Mouse (Mus musculus) stomach, embryonic 16.5 days (tissue): Measurements from ENCODE around the gene Pabpn1. TPM values are rescaled to one million over a fixed set of nuclear protein-coding genes. Genes with fewer than 3 reads are reported as not detected.
A peak's percentile ranks its signal among the peaks of the same experiment; 100 is the strongest.

Experiments
- ATAC-seq: fragments of 200-750 bp; cut with Nextera tagmentation; 2 replicates; pipeline ENCODE4 v1.8.0; 2017; ENCODE audit warnings: moderate number of reproducible peaks, moderate TSS enrichment; ENCODE audit not compliant: insufficient read depth, low FRiP score
- H3K27ac ChIP-seq: fragments of 300-500 bp; sonication (generic); 2 replicates; pipeline ENCODE4 v1.5.1; 2014; ENCODE audit warnings: low read length
- H3K27me3 ChIP-seq: fragments of 300-500 bp; sonication (generic); 2 replicates; pipeline ENCODE4 v1.6.1; 2014; ENCODE audit warnings: low read length, control low read depth, mixed read lengths; ENCODE audit not compliant: control insufficient read depth, insufficient read depth
- H3K36me3 ChIP-seq: fragments of 300-500 bp; sonication (generic); 2 replicates; pipeline ENCODE4 v1.6.1; 2014; ENCODE audit warnings: low read length; ENCODE audit not compliant: control insufficient read depth, insufficient read depth
- H3K4me1 ChIP-seq: fragments of 300-500 bp; sonication (generic); 2 replicates; pipeline ENCODE4 v1.6.1; 2014; ENCODE audit warnings: low read length, control low read depth, mixed read lengths; ENCODE audit not compliant: control insufficient read depth, insufficient read depth
- H3K4me2 ChIP-seq: fragments of 300-500 bp; sonication (generic); 2 replicates; pipeline ENCODE4 v1.6.1; 2014; ENCODE audit warnings: low read depth, low read length, mixed read lengths
- H3K4me3 ChIP-seq: fragments of 300-500 bp; sonication (generic); replicated peaks from 2 replicates; pipeline ENCODE4 v1.5.1; 2014; ENCODE audit warnings: mild to moderate bottlenecking, low read length
- H3K9ac ChIP-seq: fragments of 300-500 bp; sonication (generic); 2 replicates; pipeline ENCODE4 v1.6.1; 2014; ENCODE audit warnings: low read length
- H3K9me3 ChIP-seq: fragments of 300-500 bp; sonication (generic); replicated peaks from 2 replicates; pipeline ENCODE4 v1.6.1; 2016; ENCODE audit warnings: low read length, control low read depth; ENCODE audit not compliant: control insufficient read depth
- WGBS: fragments of 180-500 bp; shearing (Covaris S2); extraction: QIAGEN DNeasy Blood & Tissue Kit; methylation state at CpG from one replicate; pipeline ENCODE4 v1.1.7; 2014; 5-methylcytosine and 5-hydroxymethylcytosine counted together
- polyA plus RNA-seq: library from polyadenylated mRNA; unstranded; fragments of >200 nt; fragmentation: Nextera tagmentation; extraction: Ambion mirVana; gene quantifications from 2 replicates; pipeline ENCODE4 v1.2.1, GENCODE M21; 2015

Gene Pabpn1
- polyA plus RNA-seq, 1 experiment from 2014 or later = 78.6 TPM

- ATAC-seq = no peak
Observed at GRCm38 (mm10) chr14:54938431-54939219, 46.3 kb downstream of the Pabpn1 start.

GRCm38 (mm10) chr14:54939434-54940175 lies 47.3 kb downstream of the Pabpn1 start:
- Histone ChIP-seq H3K9me3 (no peaks in the 10 kb centered on the region), H3K27me3 (no peaks in the 10 kb centered on the region; the same call in 1 of the 2 replicates), H3K36me3 (no peaks in the 10 kb centered on the region), H3K4me2 (no peak overlapping the region), H3K27ac (no peak overlapping the region), H3K4me1 (0 out of 2 replicates have a peak, but pooled peaks cover 2% of the 10 kb centered on the region), H3K4me3 (no peak overlapping the region), H3K9ac (no peak overlapping the region)
- peak; percentile 74 for ATAC-seq
- WGBS = 53% methylated on average over 12 of the region's 12 CpGs

More at GRCm38 (mm10) chr14:54938431-54939219, 46.3 kb downstream of the Pabpn1 start:
- no peaks in the 10 kb centered on the region; the same call in 1 of the 2 replicates for H3K27me3 ChIP-seq
- H3K36me3 ChIP-seq = no peaks in the 10 kb centered on the region
- H3K4me3 ChIP-seq = no peak overlapping the region
- H3K4me1 ChIP-seq = 0 out of 2 replicates have a peak, but pooled peaks cover 2% of the 10 kb centered on the region
- no peak overlapping the region; the same call in 1 of the 2 replicates for H3K9ac ChIP-seq
- H3K9me3 ChIP-seq = no peaks in the 10 kb centered on the region
- H3K4me2 ChIP-seq = no peak overlapping the region
- WGBS = 72% methylated on average over 15 of the region's 15 CpGs
- no peak overlapping the region for H3K27ac ChIP-seq

GRCm38 (mm10) chr14:54940176-54940530 lies 47.9 kb downstream of the Pabpn1 start:
- H3K9me3 ChIP-seq = no peaks in the 10 kb centered on the region
- ATAC-seq = no peak
- H3K36me3 ChIP-seq = no peaks in the 10 kb centered on the region
- H3K27me3 ChIP-seq = no peaks in the 10 kb centered on the region; the same call in 1 of the 2 replicates
- 0 out of 2 replicates have a peak, but pooled peaks cover 2% of the 10 kb centered on the region for H3K4me1 ChIP-seq
- 72% methylated on average over 3 of the region's 3 CpGs for WGBS
- H3K27ac ChIP-seq = no peak overlapping the region
- no peak overlapping the region for H3K4me3 ChIP-seq
- H3K9ac ChIP-seq = no peak overlapping the region
- H3K4me2 ChIP-seq = no peak overlapping the region

- Histone ChIP-seq H3K36me3 (no peaks in the 10 kb centered on the region), H3K4me3 (no peak overlapping the region), H3K27ac (no peak overlapping the region), H3K9me3 (no peaks in the 10 kb centered on the region), H3K4me1 (no peaks in the 10 kb centered on the region), H3K9ac (no peak overlapping the region), H3K4me2 (no peak overlapping the region), H3K27me3 (no peaks in the 10 kb centered on the region; the same call in 1 of the 2 replicates)
- ATAC-seq = no peak
- 52% methylated on average over 13 of the region's 13 CpGs for WGBS
Observed at GRCm38 (mm10) chr14:54941024-54941978, 49.0 kb downstream of the Pabpn1 start.

- 88% methylated on average over 8 of the region's 8 CpGs for WGBS
- no peak for ATAC-seq
- Histone ChIP-seq H3K4me1 (no peaks in the 10 kb centered on the region), H3K9ac (no peak overlapping the region), H3K4me3 (no peak overlapping the region), H3K4me2 (no peak overlapping the region), H3K27ac (no peak overlapping the region), H3K9me3 (no peaks in the 10 kb centered on the region), H3K27me3 (no peaks in the 10 kb centered on the region; the same call in 1 of the 2 replicates), H3K36me3 (no peaks in the 10 kb centered on the region)
Observed at GRCm38 (mm10) chr14:54942479-54942878, 50.2 kb downstream of the Pabpn1 start.

- Histone ChIP-seq H3K36me3 (no peaks in the 10 kb centered on the region), H3K9ac (no peak overlapping the region), H3K27me3 (no peaks in the 10 kb centered on the region), H3K4me3 (no peak overlapping the region), H3K27ac (no peak overlapping the region), H3K4me2 (no peak overlapping the region), H3K9me3 (no peaks in the 10 kb centered on the region), H3K4me1 (no peaks in the 10 kb centered on the region)
- no peak for ATAC-seq
- WGBS = 94% methylated on average over 7 of the region's 7 CpGs
Observed at GRCm38 (mm10) chr14:54943971-54944370, 51.7 kb downstream of the Pabpn1 start.

- ATAC-seq = no peak
- WGBS = 71% methylated on average over 2 of the region's 2 CpGs
- no peaks in the 10 kb centered on the region for H3K4me1 ChIP-seq
- H3K4me2 ChIP-seq = no peak overlapping the region
- no peaks in the 10 kb centered on the region for H3K36me3 ChIP-seq
- H3K27ac ChIP-seq = no peak overlapping the region
- no peak overlapping the region for H3K4me3 ChIP-seq
- no peaks in the 10 kb centered on the region for H3K9me3 ChIP-seq
- no peak overlapping the region for H3K9ac ChIP-seq
- no peaks in the 10 kb centered on the region for H3K27me3 ChIP-seq
Observed at GRCm38 (mm10) chr14:54944939-54945338, 52.6 kb downstream of the Pabpn1 start.

GRCm38 (mm10) chr14:54945975-54946704 lies 53.8 kb downstream of the Pabpn1 start:
- Histone ChIP-seq H3K36me3 (no peaks in the 10 kb centered on the region), H3K4me1 (no peaks in the 10 kb centered on the region), H3K27ac (no peak overlapping the region), H3K4me2 (no peak overlapping the region), H3K27me3 (no peaks in the 10 kb centered on the region), H3K9ac (no peak overlapping the region), H3K4me3 (no peak overlapping the region), H3K9me3 (no peaks in the 10 kb centered on the region)
- WGBS = 72% methylated on average over 19 of the region's 19 CpGs
- no peak for ATAC-seq
